Mouse (Mus musculus) right cerebral cortex, postnatal 25 days (tissue): ENCODE data around the gene Dip2b.

Experiments used
- DNase-seq: peaks from one replicate; pipeline ENCODE4 v3.0.0; 2022

Dip2b gene

GRCm38 (mm10) chr15:100268916-100269315 is 230.5 kb downstream of the Dip2b start:
- no peak for DNase-seq
